Mouse (Mus musculus): ENCODE measurements around the gene Gng4. TPM values are rescaled to one million over a fixed set of nuclear protein-coding genes. Genes with fewer than 3 reads are reported as not detected.

The Gng4 gene
- total RNA-seq, 2 experiments from 2014 or later = not detected

Other genes with a start within 250 kb of the Gng4 start
- gene Lyst, start 193.7 kb upstream of the Gng4 start, total RNA-seq (2015; ENCODE audit: low replicate concordance) = 24.9 and 33.0 TPM in 2 replicates
- gene Lyst, start 193.7 kb upstream of the Gng4 start, total RNA-seq (2017; ENCODE audit: low replicate concordance) = 22.3 and 30.8 TPM in 2 replicates
- gene B3galnt2, start 170.4 kb downstream of the Gng4 start, total RNA-seq (2015; ENCODE audit: low replicate concordance) = 10.2 and 14.0 TPM in 2 replicates
- 7.4 and 10.7 TPM in 2 replicates for gene B3galnt2, start 170.4 kb downstream of the Gng4 start, total RNA-seq (2017; ENCODE audit: low replicate concordance)